Mouse (Mus musculus) hindbrain, embryonic 14.5 days (tissue): ENCODE measurements around the gene Efna1. TPM values are rescaled to one million over a fixed set of nuclear protein-coding genes. Genes with fewer than 3 reads are reported as not detected.

Experiments used
- ATAC-seq: fragments of 200-750 bp; cut with Nextera tagmentation; 2 replicates; pipeline ENCODE4 v1.8.0; 2017; ENCODE audit warnings: moderate number of reproducible peaks, mild to moderate bottlenecking, moderate TSS enrichment, moderate library complexity; ENCODE audit not compliant: low FRiP score
- DNase-seq: peaks from one replicate; pipeline ENCODE4 v3.0.0-alpha.2; 2015; ENCODE audit warnings: low spot score
- H3K27ac ChIP-seq: fragments of 300-500 bp; sonication (generic); 2 replicates; pipeline ENCODE4 v1.5.1; 2014; ENCODE audit warnings: mild to moderate bottlenecking, moderate library complexity
- H3K27me3 ChIP-seq: fragments of 300-500 bp; sonication (generic); 2 replicates; pipeline ENCODE4 v1.6.1; 2014; ENCODE audit warnings: mild to moderate bottlenecking, low read length, mixed read lengths; ENCODE audit not compliant: control insufficient read depth, insufficient read depth
- H3K36me3 ChIP-seq: fragments of 300-500 bp; sonication (generic); replicated peaks from 2 replicates; pipeline ENCODE4 v1.6.1; 2014; ENCODE audit not compliant: control insufficient read depth, insufficient read depth
- H3K4me1 ChIP-seq: fragments of 300-500 bp; sonication (generic); replicated peaks from 2 replicates; pipeline ENCODE4 v1.6.1; 2014; ENCODE audit warnings: antibody characterized with exemption, low read length, mixed read lengths; ENCODE audit not compliant: control insufficient read depth, insufficient read depth
- H3K4me2 ChIP-seq: fragments of 300-500 bp; sonication (generic); replicated peaks from 2 replicates; pipeline ENCODE4 v1.6.1; 2014; ENCODE audit warnings: mild to moderate bottlenecking, moderate library complexity
- H3K4me3 ChIP-seq: fragments of 300-500 bp; sonication (generic); replicated peaks from 2 replicates; pipeline ENCODE4 v1.5.1; 2014; ENCODE audit warnings: mild to moderate bottlenecking, low read length
- H3K9ac ChIP-seq: fragments of 300-500 bp; sonication (generic); 2 replicates; pipeline ENCODE4 v1.6.1; 2014
- H3K9me3 ChIP-seq: fragments of 300-500 bp; sonication (generic); 2 replicates; pipeline ENCODE4 v1.6.1; 2016; ENCODE audit warnings: low read length; ENCODE audit not compliant: control insufficient read depth
- WGBS: fragments of 180-500 bp; shearing (Covaris S2); extraction: QIAGEN DNeasy Blood & Tissue Kit; methylation state at CpG from one replicate; pipeline ENCODE4 v1.1.7; 2014; 5-methylcytosine and 5-hydroxymethylcytosine counted together
- polyA plus RNA-seq: library from polyadenylated mRNA; unstranded; fragments of >200 nt; fragmentation: Nextera tagmentation; extraction: Ambion mirVana; gene quantifications from 2 replicates; pipeline ENCODE4 v1.2.1, GENCODE M21; 2014

The Efna1 gene
- polyA plus RNA-seq, 1 experiment from 2014 or later, result 10.8 TPM

DNA sequence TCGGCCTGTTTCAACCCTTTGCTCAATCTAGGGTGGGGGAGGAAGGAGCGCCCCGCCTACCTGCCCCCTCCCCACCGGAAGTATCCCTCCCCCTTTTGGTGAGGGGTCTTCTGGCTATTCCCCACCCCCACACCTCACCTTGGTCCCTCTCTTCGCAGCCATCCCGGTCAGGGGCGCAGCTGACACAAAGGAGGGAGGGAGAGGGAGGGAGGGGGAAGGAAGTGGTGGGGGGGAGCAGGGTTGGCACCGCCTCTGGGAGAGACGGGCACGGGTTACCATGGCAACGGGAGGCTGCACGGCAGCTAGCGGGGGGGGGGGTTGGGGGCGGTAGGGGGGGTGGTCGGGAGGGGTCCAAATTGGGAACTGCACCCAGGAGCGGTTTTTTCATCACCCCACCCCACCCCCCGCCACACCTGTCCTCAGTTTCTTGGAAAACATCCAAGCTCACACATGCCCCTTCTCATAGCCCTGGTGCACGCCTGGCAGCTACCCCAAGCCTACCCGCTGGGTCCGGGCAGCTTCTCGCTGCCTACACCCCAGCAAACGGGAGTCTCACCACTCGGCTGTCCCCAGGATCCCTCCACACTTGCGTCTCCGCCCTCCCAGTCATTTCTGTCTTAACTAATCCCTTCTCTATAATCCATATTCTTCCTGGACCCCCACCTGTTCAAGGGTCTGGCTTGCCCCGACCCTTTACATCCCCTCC lies 35.8 kb downstream of the Efna1 start:
- peak overlapping the region; percentile 94 for H3K27ac ChIP-seq
- 3% methylated on average over 17 of the region's 26 CpGs for WGBS
- H3K4me1 ChIP-seq, result peaks cover 23% of the 10 kb centered on the region
- no peaks in the 10 kb centered on the region for H3K27me3 ChIP-seq
- peaks cover 40% of the 10 kb centered on the region for H3K36me3 ChIP-seq
- no peaks in the 10 kb centered on the region for H3K9me3 ChIP-seq
- H3K9ac ChIP-seq, result peak overlapping the region; percentile 67
- ATAC-seq (peak; percentile 61), DNase-seq (peak; percentile 82)
- peak overlapping the region; percentile 62 for H3K4me3 ChIP-seq
- H3K4me2 ChIP-seq, result peak overlapping the region; percentile 79

DNA sequence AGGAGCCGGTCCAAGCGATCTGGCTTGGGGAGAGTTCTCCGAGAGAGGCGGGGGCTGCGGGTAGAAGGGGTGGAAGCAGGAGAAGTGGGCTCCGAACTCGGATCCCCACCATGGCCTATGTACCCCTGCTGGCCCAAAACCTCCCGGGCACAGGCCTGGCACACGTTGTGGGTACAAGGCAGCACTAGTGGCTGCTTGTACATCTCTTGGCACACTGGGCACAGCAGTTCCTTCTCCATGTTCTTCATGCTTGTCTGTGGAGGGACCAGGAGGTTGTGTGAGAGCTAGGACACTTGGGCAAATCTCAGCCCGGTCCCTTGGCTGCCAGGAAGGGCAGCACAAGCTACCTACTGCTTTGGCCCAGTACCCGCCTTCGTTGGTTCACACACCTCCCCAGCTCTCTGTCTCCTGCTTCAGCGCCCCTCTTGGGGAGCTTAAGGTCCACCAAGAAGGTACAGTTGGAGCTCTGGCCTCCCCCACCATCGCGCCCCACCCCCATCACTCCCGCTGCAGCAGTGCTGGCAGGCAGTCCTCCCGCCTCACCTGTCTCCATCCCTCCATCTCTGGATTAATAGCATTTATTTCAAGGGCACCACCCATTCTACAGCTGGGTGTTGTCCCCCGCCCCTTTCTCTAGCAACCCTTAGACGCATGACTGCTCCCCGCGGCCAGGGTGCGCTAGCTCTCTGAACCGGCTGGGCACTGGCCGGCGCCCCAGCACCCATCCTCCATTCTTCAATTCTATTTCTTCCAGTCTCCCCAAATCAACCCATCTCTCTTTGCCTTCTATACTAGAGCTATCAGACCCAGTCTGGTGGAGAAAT lies 36.6 kb downstream of the Efna1 start:
- peak overlapping the region; percentile 94 for H3K27ac ChIP-seq
- peak overlapping the region; percentile 67 for H3K9ac ChIP-seq
- peaks cover 23% of the 10 kb centered on the region for H3K4me1 ChIP-seq
- H3K4me2 ChIP-seq, result peak overlapping the region; percentile 79
- H3K27me3 ChIP-seq, result no peaks in the 10 kb centered on the region
- no peaks in the 10 kb centered on the region for H3K9me3 ChIP-seq
- H3K4me3 ChIP-seq, result peak overlapping the region; percentile 62
- peaks cover 43% of the 10 kb centered on the region for H3K36me3 ChIP-seq
- DNase-seq, result no peak
- WGBS, result 13% methylated on average over 25 of the region's 25 CpGs
- ATAC-seq, result peak; percentile 37

DNA sequence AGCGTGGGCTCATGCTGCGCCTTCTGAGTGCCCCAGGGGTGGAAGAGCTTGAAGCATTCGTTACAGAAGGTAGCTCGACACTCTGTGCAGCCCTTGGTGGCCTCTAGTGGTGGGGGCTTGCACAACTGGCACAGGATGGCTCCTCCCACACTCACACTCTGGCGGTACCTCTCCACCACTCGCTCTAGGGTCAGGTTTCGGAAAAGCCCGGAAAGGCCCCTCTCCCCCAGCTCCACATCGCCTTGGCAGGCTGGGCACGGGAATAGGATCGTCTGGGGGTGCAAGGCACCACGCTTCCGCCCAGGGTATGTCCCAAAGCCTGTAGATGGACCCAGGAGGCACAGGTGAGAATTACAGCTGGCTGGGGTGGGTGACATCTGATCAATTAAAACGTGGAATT lies 37.3 kb downstream of the Efna1 start:
- no peaks in the 10 kb centered on the region for H3K9me3 ChIP-seq
- peak overlapping the region; percentile 67 for H3K9ac ChIP-seq
- peak overlapping the region; percentile 62 for H3K4me3 ChIP-seq
- 11% methylated on average over 14 of the region's 14 CpGs for whole genome bisulfite sequencing
- H3K4me1 ChIP-seq, result peaks cover 23% of the 10 kb centered on the region
- ATAC-seq (no peak), DNase-seq (no peak)
- no peaks in the 10 kb centered on the region for H3K27me3 ChIP-seq
- H3K27ac ChIP-seq, result peak overlapping the region; percentile 94
- peak overlapping the region; percentile 79 for H3K4me2 ChIP-seq
- H3K36me3 ChIP-seq, result peaks cover 45% of the 10 kb centered on the region

DNA sequence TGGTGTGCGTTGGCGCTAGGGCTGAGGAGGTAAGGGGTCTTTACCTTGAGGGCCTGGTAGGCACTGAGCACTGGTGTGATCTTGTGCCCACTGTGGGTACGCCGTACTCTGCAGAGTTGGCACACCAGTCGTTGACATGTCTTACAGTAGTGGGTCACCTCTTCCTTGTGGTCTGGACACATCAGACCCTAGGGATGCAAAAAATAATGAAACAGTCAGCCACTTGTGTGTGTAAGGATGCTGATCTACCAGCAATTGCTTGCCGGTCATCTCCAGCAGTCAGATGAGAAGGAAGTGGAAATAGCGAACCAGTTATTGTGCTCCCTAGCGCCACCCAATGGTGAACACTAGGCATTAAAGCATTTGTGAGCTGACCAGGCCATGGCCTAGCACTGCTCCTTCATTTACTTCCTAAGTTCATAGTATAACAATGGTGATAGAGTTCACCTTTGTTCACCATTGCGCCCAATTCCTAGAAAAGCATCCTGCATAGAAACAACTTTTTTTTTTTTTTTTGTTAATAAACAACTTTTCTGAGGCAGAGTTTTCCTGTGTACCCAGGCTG lies 38.5 kb downstream of the Efna1 start:
- Histone ChIP-seq H3K4me2 (peak overlapping the region; percentile 79; the same call in 1 of the 2 replicates), H3K36me3 (peaks cover 55% of the 10 kb centered on the region), H3K9ac (no peak overlapping the region), H3K27me3 (no peaks in the 10 kb centered on the region), H3K4me3 (no peak overlapping the region), H3K9me3 (no peaks in the 10 kb centered on the region), H3K27ac (no peak overlapping the region), H3K4me1 (peaks cover 21% of the 10 kb centered on the region)
- peak; percentile 52 for DNase-seq
- no peak for ATAC-seq
- WGBS, result 71% methylated on average over 9 of the region's 9 CpGs

DNA sequence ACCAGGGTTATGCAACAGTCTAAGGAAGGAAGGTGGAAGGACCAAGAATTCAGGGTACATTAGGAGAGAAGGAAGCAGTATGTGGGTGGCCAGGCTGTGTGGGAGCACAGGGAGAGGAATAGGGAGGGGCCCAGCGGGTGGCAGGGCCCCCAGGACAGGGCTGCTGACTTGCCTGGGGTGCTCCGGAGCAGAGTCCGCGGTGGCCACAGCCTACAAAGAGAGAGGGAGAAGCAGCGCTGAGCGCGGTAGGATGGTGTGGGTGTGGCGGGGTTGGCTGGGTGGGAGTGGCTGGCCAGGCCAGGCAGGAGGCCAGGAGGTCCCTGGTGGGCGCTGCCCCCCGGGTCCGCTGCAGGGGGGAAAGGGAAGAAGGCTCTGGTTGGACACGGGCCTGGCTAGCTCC lies 42.4 kb downstream of the Efna1 start:
- H3K4me1 ChIP-seq, result peaks cover 6% of the 10 kb centered on the region
- DNase-seq (no peak), ATAC-seq (no peak)
- H3K4me3 ChIP-seq, result no peak overlapping the region
- H3K9ac ChIP-seq, result no peak overlapping the region
- no peaks in the 10 kb centered on the region for H3K27me3 ChIP-seq
- WGBS, result 75% methylated on average over 12 of the region's 12 CpGs
- no peak overlapping the region for H3K27ac ChIP-seq
- H3K4me2 ChIP-seq, result no peak overlapping the region
- H3K9me3 ChIP-seq, result no peaks in the 10 kb centered on the region
- H3K36me3 ChIP-seq, result peaks cover 95% of the 10 kb centered on the region

DNA sequence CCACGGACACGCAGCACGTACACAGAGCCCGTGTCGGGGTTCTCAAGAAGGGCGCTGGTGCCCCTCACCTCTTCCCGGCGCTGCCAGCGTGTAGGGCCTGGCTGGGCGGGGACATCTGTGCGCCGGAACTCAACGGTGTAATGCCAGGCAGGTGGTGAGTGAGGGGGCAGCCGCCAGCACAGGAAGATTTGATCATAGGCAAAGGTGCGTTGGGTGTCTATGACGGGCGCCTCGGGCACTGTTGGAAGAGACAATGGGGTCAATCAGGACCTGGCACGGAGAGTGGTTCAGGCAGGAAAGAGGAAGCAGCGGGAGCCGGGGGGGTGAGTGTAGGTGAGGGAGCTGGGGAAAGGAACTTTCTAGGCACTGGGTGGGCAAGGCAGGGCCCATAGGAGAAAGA lies 43.3 kb downstream of the Efna1 start:
- ATAC-seq, result no peak
- Histone ChIP-seq H3K27ac (no peak overlapping the region), H3K9me3 (no peaks in the 10 kb centered on the region), H3K4me1 (no peaks in the 10 kb centered on the region), H3K36me3 (peaks cover 98% of the 10 kb centered on the region), H3K4me2 (no peak overlapping the region), H3K9ac (no peak overlapping the region), H3K27me3 (no peaks in the 10 kb centered on the region), H3K4me3 (no peak overlapping the region)
- 93% methylated on average over 21 of the region's 21 CpGs for WGBS
- no peak for DNase-seq

DNA sequence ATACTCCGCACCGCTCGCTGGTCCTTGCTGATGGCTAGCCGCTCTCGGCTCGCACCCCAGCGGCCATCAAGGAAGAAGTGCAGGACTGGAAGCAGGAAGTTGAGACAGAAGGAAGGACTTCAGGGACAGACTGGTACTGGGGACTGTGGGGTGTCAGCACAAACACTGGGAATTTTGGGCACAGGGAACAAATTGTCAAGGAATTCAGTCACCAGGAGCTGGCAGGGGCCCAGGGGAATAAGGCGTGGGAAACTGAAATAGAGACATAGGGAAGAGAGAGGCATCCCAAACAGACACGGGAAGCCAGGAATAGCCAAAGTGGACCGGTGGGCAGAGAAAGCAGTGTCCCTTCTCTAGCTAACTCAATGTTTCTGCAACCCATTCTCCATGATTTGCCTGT lies 44.4 kb downstream of the Efna1 start:
- Histone ChIP-seq H3K4me1 (no peaks in the 10 kb centered on the region), H3K4me3 (no peak overlapping the region), H3K27ac (no peak overlapping the region), H3K27me3 (no peaks in the 10 kb centered on the region), H3K36me3 (peaks cover 87% of the 10 kb centered on the region), H3K9me3 (no peaks in the 10 kb centered on the region), H3K9ac (no peak overlapping the region), H3K4me2 (no peak overlapping the region)
- no peak for ATAC-seq
- WGBS, result 87% methylated on average over 10 of the region's 10 CpGs
- DNase-seq, result no peak

DNA sequence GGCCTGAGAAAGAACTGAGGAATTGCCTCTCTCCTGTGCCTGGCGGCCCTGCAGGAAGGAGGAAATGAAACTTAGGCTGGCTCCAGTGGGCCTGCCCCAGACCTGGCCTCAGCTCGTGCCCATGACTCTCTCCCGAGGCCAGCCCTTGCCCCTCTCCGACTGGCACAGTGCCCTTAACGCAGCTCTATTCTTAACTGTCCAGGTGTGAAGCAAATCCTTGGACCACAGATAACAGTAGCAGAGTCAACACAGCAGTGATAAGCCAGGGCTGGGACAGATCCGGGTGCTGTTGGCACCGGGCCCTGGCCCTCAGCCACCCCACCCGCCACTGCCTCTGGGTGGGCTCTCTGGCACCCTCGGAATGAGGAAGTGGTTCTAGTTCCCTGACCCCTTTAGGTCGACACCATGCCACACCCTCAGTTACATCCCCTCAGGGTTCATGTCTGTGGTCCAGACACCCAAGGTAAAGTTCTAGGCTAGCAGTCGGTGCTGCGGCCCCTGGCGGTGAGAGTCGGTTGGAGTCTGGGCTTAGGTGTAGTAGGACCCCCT lies 47.3 kb downstream of the Efna1 start:
- DNase-seq, result no peak
- no peaks in the 10 kb centered on the region for H3K9me3 ChIP-seq

DNA sequence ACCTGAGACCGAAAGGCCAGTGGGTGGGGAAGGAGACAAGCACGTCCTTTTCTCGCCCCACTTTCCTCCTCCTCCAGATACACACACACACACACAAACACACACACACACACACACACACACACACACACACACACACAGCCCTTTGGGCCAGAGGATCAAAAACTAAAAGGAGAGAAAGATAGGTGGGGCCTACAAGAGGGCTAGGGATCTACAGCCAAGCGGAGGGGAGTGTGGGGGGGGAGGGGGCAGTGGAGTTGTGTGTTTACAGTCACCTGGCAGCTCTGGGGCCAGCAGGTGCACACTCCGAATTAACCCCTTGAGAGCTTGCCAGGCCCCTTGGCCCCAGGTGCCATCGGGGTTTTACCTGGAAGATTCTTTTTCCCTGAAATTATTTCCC lies 48.3 kb downstream of the Efna1 start:
- ATAC-seq (no peak), DNase-seq (no peak)
- Histone ChIP-seq H3K4me3 (no peak overlapping the region), H3K9ac (no peak overlapping the region), H3K4me2 (no peak overlapping the region), H3K4me1 (peaks cover 5% of the 10 kb centered on the region), H3K27me3 (no peaks in the 10 kb centered on the region), H3K27ac (no peak overlapping the region), H3K9me3 (no peaks in the 10 kb centered on the region), H3K36me3 (peaks cover 48% of the 10 kb centered on the region)
- WGBS, result 77% methylated on average over 6 of the region's 6 CpGs

More for the DNA sequence above, 47.3 kb downstream of the Efna1 start:
- H3K27me3 ChIP-seq, result no peaks in the 10 kb centered on the region
- H3K27ac ChIP-seq, result no peak overlapping the region
- no peak for ATAC-seq
- no peak overlapping the region for H3K4me3 ChIP-seq
- WGBS, result 85% methylated on average over 13 of the region's 14 CpGs
- H3K36me3 ChIP-seq, result peaks cover 58% of the 10 kb centered on the region
- no peak overlapping the region for H3K4me2 ChIP-seq
- no peak overlapping the region for H3K9ac ChIP-seq
- H3K4me1 ChIP-seq, result no peaks in the 10 kb centered on the region
